Mouse (Mus musculus): ENCODE measurements at regions not wholly inside any gene's neighbourhood (a gene's known extent, or its start where the extent isn't known, plus 50 kb on each side); places are given as distances from the start of the nearest gene placed in this dataset. TPM values are rescaled to one million over a fixed set of nuclear protein-coding genes. Genes with fewer than 3 reads are reported as not detected.

GRCm38 (mm10) chr1:144926136-144926535, 150.9 kb upstream of the Rgs18 start:
- H3K36me3 ChIP-seq: no peaks in the 10 kb centered on the region
- ATAC-seq (ENCODE audit: extremely low read depth, insufficient number of reproducible peaks, low FRiP score, low TSS enrichment): no peak
- H3K4me1 ChIP-seq: no peaks in the 10 kb centered on the region
- H3K27me3 ChIP-seq (replicated peaks): no peaks in the 10 kb centered on the region
- no peak overlapping the region for H3K27ac ChIP-seq (replicated peaks)
- H3K9me3 ChIP-seq: peaks cover 8% of the 10 kb centered on the region
- H3K4me2 ChIP-seq: no peak overlapping the region
- no peak overlapping the region for H3K9ac ChIP-seq
- no peak overlapping the region for H3K4me3 ChIP-seq
- WGBS: 73% methylated on average over 2 of the region's 2 CpGs

- ATAC-seq (ENCODE audit: extremely low read depth, insufficient number of reproducible peaks, low FRiP score, low TSS enrichment): no peak
- Histone ChIP-seq H3K4me2 (no peak overlapping the region), H3K27me3 (replicated peaks) (no peaks in the 10 kb centered on the region), H3K36me3 (no peaks in the 10 kb centered on the region), H3K9me3 (no peaks in the 10 kb centered on the region), H3K27ac (replicated peaks) (no peak overlapping the region), H3K9ac (no peak overlapping the region), H3K4me1 (no peaks in the 10 kb centered on the region), H3K4me3 (no peak overlapping the region)
- WGBS: 84% methylated on average over 5 of the region's 5 CpGs
Measured at GRCm38 (mm10) chr1:144916568-144916967, 141.3 kb upstream of the Rgs18 start.

- H3K4me2 ChIP-seq: no peak overlapping the region
- H3K9ac ChIP-seq: no peak overlapping the region
- no peak overlapping the region for H3K4me3 ChIP-seq
- H3K27ac ChIP-seq (replicated peaks): 0 out of 2 replicates have a peak overlapping the region, but pooled peaks have one; percentile 39
- 0 out of 2 replicates have a peak, but pooled peaks cover 7% of the 10 kb centered on the region for H3K4me1 ChIP-seq
- H3K9me3 ChIP-seq: no peaks in the 10 kb centered on the region
- H3K27me3 ChIP-seq (replicated peaks): no peaks in the 10 kb centered on the region
- no peak; the same call in 1 of the 2 replicates for ATAC-seq (ENCODE audit: extremely low read depth, insufficient number of reproducible peaks, low FRiP score, low TSS enrichment)
- no peaks in the 10 kb centered on the region for H3K36me3 ChIP-seq
- 32% methylated on average over 3 of the region's 3 CpGs for WGBS
Measured at GRCm38 (mm10) chr1:144902987-144903386, 127.8 kb upstream of the Rgs18 start.

DNA sequence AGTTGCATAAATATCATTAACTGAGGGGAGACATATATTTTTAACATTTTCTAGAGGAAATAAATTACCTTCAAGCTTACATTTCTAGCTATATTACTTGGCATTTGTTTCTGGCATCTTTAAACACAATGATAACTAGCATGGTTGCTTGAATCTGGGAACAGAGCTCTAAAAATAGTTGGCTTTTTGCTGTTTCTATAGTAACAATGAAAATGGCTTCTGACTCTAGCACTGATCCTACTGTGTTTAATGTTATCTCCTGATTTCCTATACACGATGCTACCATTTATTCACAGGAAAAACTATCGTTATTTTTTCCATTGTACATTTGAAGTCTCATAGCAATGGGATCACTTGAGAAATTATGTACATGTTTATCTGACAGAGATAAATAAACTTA, 108.4 kb upstream of the Rgs18 start:
- Histone ChIP-seq H3K9me3 (no peaks in the 10 kb centered on the region), H3K4me3 (no peak overlapping the region), H3K36me3 (no peaks in the 10 kb centered on the region), H3K4me2 (no peak overlapping the region), H3K27ac (replicated peaks) (no peak overlapping the region), H3K27me3 (replicated peaks) (no peaks in the 10 kb centered on the region), H3K4me1 (no peaks in the 10 kb centered on the region), H3K9ac (no peak overlapping the region)
- no peak for ATAC-seq (ENCODE audit: extremely low read depth, insufficient number of reproducible peaks, low FRiP score, low TSS enrichment)
- 74% methylated on average over 2 of the region's 2 CpGs for WGBS

- H3K27me3 ChIP-seq (replicated peaks): no peaks in the 10 kb centered on the region
- no peak overlapping the region for H3K4me2 ChIP-seq
- H3K36me3 ChIP-seq: no peaks in the 10 kb centered on the region
- 70% methylated on average over 1 of the region's 1 CpGs for WGBS
- H3K9me3 ChIP-seq: no peaks in the 10 kb centered on the region
- ATAC-seq (ENCODE audit: extremely low read depth, insufficient number of reproducible peaks, low FRiP score, low TSS enrichment): no peak
- no peaks in the 10 kb centered on the region for H3K4me1 ChIP-seq
- no peak overlapping the region for H3K27ac ChIP-seq (replicated peaks)
- H3K9ac ChIP-seq: no peak overlapping the region
- no peak overlapping the region for H3K4me3 ChIP-seq
Measured at GRCm38 (mm10) chr1:144862133-144862532, 86.9 kb upstream of the Rgs18 start.

Small RNAs in the stretch of these regions (microRNA-seq; reads per million reads assigned to microRNA genes)
- gene Gm25708: not detected
